Mouse (Mus musculus): ENCODE data around the gene Atl3. TPM values are rescaled to one million over a fixed set of nuclear protein-coding genes. Genes with fewer than 3 reads are reported as not detected.

Atl3 gene
- polyA plus RNA-seq, 1 experiment = 16.0 TPM

- Histone ChIP-seq H3ac (ENCODE audit: control insufficient read depth, insufficient read length, low read depth) (no peak overlapping the region), H3K79me3 (ENCODE audit: low read depth) (no peaks in the 10 kb centered on the region), H3K79me2 (ENCODE audit: control insufficient read depth, insufficient read depth) (no peaks in the 10 kb centered on the region), H3K36me3 (ENCODE audit: control insufficient read depth, insufficient read depth) (no peaks in the 10 kb centered on the region), H3K4me3 (ENCODE audit: insufficient read depth, poor library complexity, severe bottlenecking) (no peak overlapping the region), H3K27me3 (ENCODE audit: control insufficient read depth, insufficient read depth, insufficient read length) (no peaks in the 10 kb centered on the region)
- TF ChIP-seq MYOD1 (IDR thresholded peaks at IDR 0.05; ENCODE audit: control insufficient read depth, insufficient read length, low read depth) (no peak), MAX (IDR thresholded peaks at IDR 0.05) (no peak), CTCF (IDR thresholded peaks at IDR 0.05; ENCODE audit: control insufficient read depth, insufficient read depth, insufficient read length) (no peak), FOSL1 (IDR thresholded peaks at IDR 0.05; ENCODE audit: insufficient read depth, low read length, poor library complexity, severe bottlenecking) (no peak), USF1 (IDR thresholded peaks at IDR 0.05; ENCODE audit: low read depth) (no peak), CEBPB (IDR thresholded peaks at IDR 0.05; ENCODE audit: low read depth) (no peak), MYOG (IDR thresholded peaks at IDR 0.05; ENCODE audit: control insufficient read depth, extremely low read depth, insufficient read length) (no peak)
Measured at GRCm38 (mm10) chr19:7585764-7586163, 91.9 kb downstream of the Atl3 start.

Other genes starting within 250 kb of the Atl3 start
- 21.0 TPM for gene Rcor2, start 226.7 kb upstream of the Atl3 start, polyA plus RNA-seq (2012; fragmentation: generic; extraction: Trizol)
- 27.2 TPM for gene Mark2, start 152.2 kb upstream of the Atl3 start, polyA plus RNA-seq (2012; fragmentation: generic; extraction: Trizol)
- 21.6 TPM for gene Spindoc, start 111.0 kb upstream of the Atl3 start, polyA plus RNA-seq (2012; fragmentation: generic; extraction: Trizol)
- gene 2700081O15Rik, start 76.4 kb upstream of the Atl3 start, polyA plus RNA-seq (2012; fragmentation: generic; extraction: Trizol) = 19.3 TPM
- 71.7 TPM for gene Rtn3, start 10.8 kb upstream of the Atl3 start, polyA plus RNA-seq (2012; fragmentation: generic; extraction: Trizol)
- gene Pla2g16, start 63.4 kb downstream of the Atl3 start, polyA plus RNA-seq (2012; fragmentation: generic; extraction: Trizol) = 17.2 TPM
- not detected for gene Lgals12, start 113.2 kb downstream of the Atl3 start, polyA plus RNA-seq (2012; fragmentation: generic; extraction: Trizol)
- not detected for gene Hrasls5, start 118.5 kb downstream of the Atl3 start, polyA plus RNA-seq (2012; fragmentation: generic; extraction: Trizol)
- not detected for gene Slc22a19, start 217.3 kb downstream of the Atl3 start, polyA plus RNA-seq (2012; fragmentation: generic; extraction: Trizol)

Measured in C2C12 (cell line).